Mouse (Mus musculus) embryonic facial prominence, embryonic 12.5 days (tissue): ENCODE measurements around the gene Gm10959. TPM values are rescaled to one million over a fixed set of nuclear protein-coding genes. Genes with fewer than 3 reads are reported as not detected.

Experiments
- ATAC-seq: fragments of 200-750 bp; cut with Nextera tagmentation; 2 replicates; pipeline ENCODE4 v1.8.0; 2017; ENCODE audit not compliant: insufficient number of reproducible peaks, insufficient read depth, low FRiP score, low TSS enrichment
- H3K27ac ChIP-seq: fragments of 300-500 bp; sonication (generic); 2 replicates; pipeline ENCODE4 v1.5.1; 2016; ENCODE audit warnings: mild to moderate bottlenecking
- H3K27me3 ChIP-seq: fragments of 300-500 bp; sonication (generic); 2 replicates; pipeline ENCODE4 v1.6.1; 2016; ENCODE audit warnings: mild to moderate bottlenecking, moderate library complexity
- H3K36me3 ChIP-seq: fragments of 300-500 bp; sonication (generic); 2 replicates; pipeline ENCODE4 v1.6.1; 2016; ENCODE audit warnings: mild to moderate bottlenecking
- H3K4me1 ChIP-seq: fragments of 300-500 bp; sonication (generic); 2 replicates; pipeline ENCODE4 v1.6.1; 2016
- H3K4me2 ChIP-seq: fragments of 300-500 bp; sonication (generic); replicated peaks from 2 replicates; pipeline ENCODE4 v1.6.1; 2016; ENCODE audit warnings: mild to moderate bottlenecking, moderate library complexity
- H3K4me3 ChIP-seq: fragments of 300-500 bp; sonication (generic); 2 replicates; pipeline ENCODE4 v1.5.1; 2016; ENCODE audit warnings: mild to moderate bottlenecking
- H3K9ac ChIP-seq: fragments of 300-500 bp; sonication (generic); 2 replicates; pipeline ENCODE4 v1.6.1; 2016; ENCODE audit warnings: mild to moderate bottlenecking, moderate library complexity
- H3K9me3 ChIP-seq: fragments of 300-500 bp; sonication (generic); 2 replicates; pipeline ENCODE4 v1.6.1; 2016; ENCODE audit warnings: mild to moderate bottlenecking, moderate library complexity
- WGBS: fragments of 180-500 bp; shearing (Covaris S2); methylation state at CpG from one replicate; pipeline ENCODE4 v1.1.7; 2016; 5-methylcytosine and 5-hydroxymethylcytosine counted together
- polyA plus RNA-seq: library from polyadenylated mRNA; unstranded; fragments of >200 nt; fragmentation: Nextera tagmentation; extraction: Ambion mirVana; gene quantifications from 2 replicates; pipeline ENCODE4 v1.2.1, GENCODE M21; 2016

Gm10959 gene
- polyA plus RNA-seq, 1 experiment from 2014 or later = not detected

- ATAC-seq = no peak
- H3K4me1 ChIP-seq = peaks cover 13% of the 10 kb centered on the region
- no peak overlapping the region for H3K9ac ChIP-seq
- H3K4me2 ChIP-seq = no peak overlapping the region
- no peaks in the 10 kb centered on the region for H3K27me3 ChIP-seq
- H3K36me3 ChIP-seq = 0 out of 2 replicates have a peak, but pooled peaks cover 7% of the 10 kb centered on the region
- H3K27ac ChIP-seq = no peak overlapping the region
- WGBS = 71% methylated on average over 8 of the region's 8 CpGs
- no peak overlapping the region for H3K4me3 ChIP-seq
- no peaks in the 10 kb centered on the region for H3K9me3 ChIP-seq
Observed at GRCm38 (mm10) chr3:122921676-122922527, 2.7 kb upstream of the Gm10959 start.

GRCm38 (mm10) chr3:122920572-122921435, 1.6 kb upstream of the Gm10959 start:
- no peak overlapping the region for H3K4me2 ChIP-seq
- H3K9me3 ChIP-seq = no peaks in the 10 kb centered on the region
- 62% methylated on average over 8 of the region's 8 CpGs for WGBS
- ATAC-seq = no peak
- no peak overlapping the region for H3K4me3 ChIP-seq
- peaks cover 4% of the 10 kb centered on the region; the same call in 1 of the 2 replicates for H3K4me1 ChIP-seq
- H3K9ac ChIP-seq = no peak overlapping the region
- no peaks in the 10 kb centered on the region for H3K27me3 ChIP-seq
- no peak overlapping the region for H3K27ac ChIP-seq
- H3K36me3 ChIP-seq = no peaks in the 10 kb centered on the region

GRCm38 (mm10) chr3:122918672-122919071, 488 bp downstream of the Gm10959 start:
- 62% methylated on average over 2 of the region's 2 CpGs for WGBS
- no peak for ATAC-seq
- Histone ChIP-seq H3K9me3 (no peaks in the 10 kb centered on the region), H3K4me1 (peaks cover 4% of the 10 kb centered on the region; the same call in 1 of the 2 replicates), H3K27me3 (no peaks in the 10 kb centered on the region), H3K36me3 (no peaks in the 10 kb centered on the region), H3K4me2 (no peak overlapping the region), H3K4me3 (no peak overlapping the region), H3K9ac (no peak overlapping the region), H3K27ac (no peak overlapping the region)

- Histone ChIP-seq H3K4me3 (no peak overlapping the region), H3K9me3 (no peaks in the 10 kb centered on the region), H3K9ac (no peak overlapping the region), H3K36me3 (no peaks in the 10 kb centered on the region), H3K27me3 (no peaks in the 10 kb centered on the region), H3K4me2 (no peak overlapping the region), H3K4me1 (peaks cover 3% of the 10 kb centered on the region; the same call in 1 of the 2 replicates), H3K27ac (no peak overlapping the region)
- WGBS = 82% methylated on average over 6 of the region's 6 CpGs
- no peak for ATAC-seq
Observed at GRCm38 (mm10) chr3:122916191-122916680, 2.9 kb downstream of the Gm10959 start.

GRCm38 (mm10) chr3:122915493-122915892, 3.7 kb downstream of the Gm10959 start:
- no peaks in the 10 kb centered on the region for H3K9me3 ChIP-seq
- WGBS = 83% methylated on average over 5 of the region's 5 CpGs
- H3K4me3 ChIP-seq = no peak overlapping the region
- no peak overlapping the region for H3K4me2 ChIP-seq
- H3K36me3 ChIP-seq = no peaks in the 10 kb centered on the region
- no peak overlapping the region for H3K27ac ChIP-seq
- no peak for ATAC-seq
- H3K27me3 ChIP-seq = no peaks in the 10 kb centered on the region
- no peaks in the 10 kb centered on the region for H3K4me1 ChIP-seq
- H3K9ac ChIP-seq = no peak overlapping the region

GRCm38 (mm10) chr3:122907841-122908240, 11.3 kb downstream of the Gm10959 start:
- ATAC-seq = no peak
- Histone ChIP-seq H3K9me3 (no peaks in the 10 kb centered on the region), H3K27ac (no peak overlapping the region), H3K4me2 (no peak overlapping the region), H3K9ac (no peak overlapping the region), H3K4me1 (no peaks in the 10 kb centered on the region), H3K36me3 (no peaks in the 10 kb centered on the region), H3K27me3 (no peaks in the 10 kb centered on the region), H3K4me3 (no peak overlapping the region)
- 95% methylated on average over 2 of the region's 2 CpGs for WGBS

GRCm38 (mm10) chr3:122903746-122904433, 15.3 kb downstream of the Gm10959 start:
- H3K4me3 ChIP-seq = no peak overlapping the region
- H3K4me2 ChIP-seq = no peak overlapping the region
- no peaks in the 10 kb centered on the region for H3K9me3 ChIP-seq
- no peak overlapping the region for H3K9ac ChIP-seq
- WGBS = 44% methylated on average over 12 of the region's 12 CpGs
- H3K36me3 ChIP-seq = no peaks in the 10 kb centered on the region
- ATAC-seq = peak; percentile 45; the same call in 1 of the 2 replicates
- H3K27me3 ChIP-seq = no peaks in the 10 kb centered on the region
- no peaks in the 10 kb centered on the region for H3K4me1 ChIP-seq
- H3K27ac ChIP-seq = no peak overlapping the region

GRCm38 (mm10) chr3:122898254-122898653, 20.9 kb downstream of the Gm10959 start:
- Histone ChIP-seq H3K27ac (no peak overlapping the region), H3K4me3 (no peak overlapping the region), H3K9me3 (no peaks in the 10 kb centered on the region), H3K27me3 (no peaks in the 10 kb centered on the region), H3K9ac (no peak overlapping the region), H3K36me3 (no peaks in the 10 kb centered on the region), H3K4me2 (no peak overlapping the region), H3K4me1 (no peaks in the 10 kb centered on the region)
- WGBS = 69% methylated on average over 6 of the region's 6 CpGs
- no peak for ATAC-seq

- WGBS = 81% methylated on average over 11 of the region's 11 CpGs
Observed at GRCm38 (mm10) chr3:122895189-122895731, 23.9 kb downstream of the Gm10959 start.

GRCm38 (mm10) chr3:122894772-122895171, 24.4 kb downstream of the Gm10959 start, which contains the start of gene Fabp2:
Gene Fabp2 (plus strand): TSS chr3:122895072.
- Histone ChIP-seq H3K36me3 (no peaks in the 10 kb centered on the region), H3K27me3 (no peaks in the 10 kb centered on the region), H3K9me3 (no peaks in the 10 kb centered on the region), H3K4me3 (no peak within 1 kb of the TSS), H3K27ac (no peak within 1 kb of the TSS), H3K4me2 (no peak within 1 kb of the TSS), H3K9ac (no peak within 1 kb of the TSS), H3K4me1 (no peaks in the 10 kb centered on the region)
- 92% methylated on average over 3 of the region's 3 CpGs for WGBS
- ATAC-seq = no peak

More at GRCm38 (mm10) chr3:122895189-122895731, 23.9 kb downstream of the Gm10959 start:
- no peak overlapping the region for H3K4me2 ChIP-seq
- no peaks in the 10 kb centered on the region for H3K9me3 ChIP-seq
- H3K36me3 ChIP-seq = no peaks in the 10 kb centered on the region
- no peaks in the 10 kb centered on the region for H3K27me3 ChIP-seq
- no peak overlapping the region for H3K27ac ChIP-seq
- no peak overlapping the region for H3K9ac ChIP-seq
- ATAC-seq = no peak
- no peak overlapping the region for H3K4me3 ChIP-seq
- H3K4me1 ChIP-seq = no peaks in the 10 kb centered on the region

GRCm38 (mm10) chr3:122888371-122888819, 30.8 kb downstream of the Gm10959 start:
- Histone ChIP-seq H3K27me3 (no peaks in the 10 kb centered on the region), H3K9me3 (no peaks in the 10 kb centered on the region), H3K36me3 (no peaks in the 10 kb centered on the region), H3K27ac (no peak overlapping the region), H3K4me3 (no peak overlapping the region), H3K4me1 (no peaks in the 10 kb centered on the region), H3K4me2 (no peak overlapping the region), H3K9ac (no peak overlapping the region)
- WGBS = 75% methylated on average over 5 of the region's 5 CpGs
- no peak for ATAC-seq
